Mouse (Mus musculus): ENCODE measurements around the gene Mospd1.
A peak's percentile ranks its signal among the peaks of the same experiment; 100 is the strongest.

Mospd1 gene

GRCm38 (mm10) chrX:53370366-53370740, at the start of gene Mospd1:
Gene Mospd1 (minus strand): TSS chrX:53370502.
- peak; percentile 88 for DNase-seq (ENCODE audit: low read depth)

- DNase-seq (ENCODE audit: low read depth), result no peak
Observed at GRCm38 (mm10) chrX:53386362-53386761, 16.1 kb upstream of the Mospd1 start.

- no peak for DNase-seq (ENCODE audit: low read depth)
Observed at GRCm38 (mm10) chrX:53383122-53383521, 12.8 kb upstream of the Mospd1 start.

- peak; percentile 40 for DNase-seq (ENCODE audit: low read depth)
Observed at GRCm38 (mm10) chrX:53369534-53370365, 552 bp downstream of the Mospd1 start.

GRCm38 (mm10) chrX:53364668-53365383, 5.5 kb downstream of the Mospd1 start:
- DNase-seq (ENCODE audit: low read depth), result no peak

GRCm38 (mm10) chrX:53348374-53348773, 21.9 kb downstream of the Mospd1 start:
- no peak for DNase-seq (ENCODE audit: low read depth)

- peak; percentile 70 for DNase-seq (ENCODE audit: low read depth)
Observed at GRCm38 (mm10) chrX:53341531-53341930, 28.8 kb downstream of the Mospd1 start.

- DNase-seq (ENCODE audit: low read depth), result no peak
Observed at GRCm38 (mm10) chrX:53337355-53337754, 32.9 kb downstream of the Mospd1 start.

GRCm38 (mm10) chrX:53330396-53330795, 39.9 kb downstream of the Mospd1 start:
- no peak for DNase-seq (ENCODE audit: low read depth)

GRCm38 (mm10) chrX:53321111-53321510, 49.2 kb downstream of the Mospd1 start:
- DNase-seq (ENCODE audit: low read depth), result no peak

- DNase-seq (ENCODE audit: low read depth), result no peak
Observed at GRCm38 (mm10) chrX:53320564-53320963, 49.7 kb downstream of the Mospd1 start.
